Mouse (Mus musculus): ENCODE results near the gene Ank.

The Ank gene

GRCm38 (mm10) chr15:27548110-27548509, 81.6 kb downstream of the Ank start:
- no peak for DNase-seq

GRCm38 (mm10) chr15:27549071-27549470, 82.6 kb downstream of the Ank start:
- no peak for DNase-seq

GRCm38 (mm10) chr15:27549878-27550277, 83.4 kb downstream of the Ank start:
- DNase-seq: no peak

- DNase-seq: no peak
These were observed 84.0 kb downstream of the Ank start for GRCm38 (mm10) chr15:27550358-27550992.

- no peak for DNase-seq
These were observed 84.9 kb downstream of the Ank start for GRCm38 (mm10) chr15:27551117-27552114.

- no peak for DNase-seq
These were observed 85.7 kb downstream of the Ank start for GRCm38 (mm10) chr15:27552129-27552700.

GRCm38 (mm10) chr15:27553554-27553953, 87.1 kb downstream of the Ank start:
- no peak for DNase-seq

- DNase-seq: no peak
These were observed 92.1 kb downstream of the Ank start for GRCm38 (mm10) chr15:27558456-27559147.

- no peak for DNase-seq
These were observed 93.8 kb downstream of the Ank start for GRCm38 (mm10) chr15:27560315-27560714.

GRCm38 (mm10) chr15:27564106-27565100, 97.9 kb downstream of the Ank start:
- DNase-seq: no peak

- no peak for DNase-seq
These were observed 99.2 kb downstream of the Ank start for GRCm38 (mm10) chr15:27565626-27566185.

- DNase-seq: no peak
These were observed 100.9 kb downstream of the Ank start for GRCm38 (mm10) chr15:27567356-27567755.

GRCm38 (mm10) chr15:27568371-27568770, 101.9 kb downstream of the Ank start:
- DNase-seq: no peak

- DNase-seq: no peak
These were observed 103.4 kb downstream of the Ank start for GRCm38 (mm10) chr15:27569924-27570323.

- DNase-seq: no peak
These were observed 103.9 kb downstream of the Ank start for GRCm38 (mm10) chr15:27570385-27570784.

- DNase-seq: no peak
These were observed 104.7 kb downstream of the Ank start for GRCm38 (mm10) chr15:27571179-27571578.

GRCm38 (mm10) chr15:27574992-27575781, 108.7 kb downstream of the Ank start:
- DNase-seq: no peak

GRCm38 (mm10) chr15:27575932-27576331, 109.5 kb downstream of the Ank start:
- DNase-seq: no peak

- DNase-seq: no peak
These were observed 110.4 kb downstream of the Ank start for GRCm38 (mm10) chr15:27576886-27577285.

Measured in lung, postnatal 14 days (tissue).